Mouse (Mus musculus): Measurements from ENCODE around the gene Nt5c2. TPM values are rescaled to one million over a fixed set of nuclear protein-coding genes. Genes with fewer than 3 reads are reported as not detected.

The Nt5c2 gene
- total and polyA plus RNA-seq, 3 experiments, result 16.7 to 63.9 (median 58.2) TPM

DNA sequence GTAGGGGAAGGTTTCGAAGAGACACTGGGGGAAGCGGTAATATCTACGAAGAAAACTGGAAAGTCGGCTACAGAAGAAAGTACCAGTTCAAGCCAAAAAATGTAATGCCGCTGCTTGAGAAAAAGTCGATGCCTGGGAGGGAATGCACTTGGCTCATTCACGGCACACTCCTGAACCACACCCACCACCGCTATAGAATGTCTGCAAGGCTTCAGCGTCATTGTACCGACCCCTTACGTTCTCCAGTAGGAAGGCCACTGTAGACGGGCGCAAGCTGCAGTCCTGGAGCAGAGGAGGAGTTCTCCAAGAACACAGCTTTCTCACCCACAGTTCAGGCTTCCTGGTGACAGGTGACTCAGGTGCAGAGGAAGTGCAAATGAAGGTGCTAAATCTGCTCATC, 8.6 kb upstream of the Nt5c2 start:
- whole genome bisulfite sequencing, result 77% methylated on average over 13 of the region's 13 CpGs
- Histone ChIP-seq H3K4me3 (no peak overlapping the region), H3K36me3 (ENCODE audit: control insufficient read depth, insufficient read depth, low read length) (no peaks in the 10 kb centered on the region), H3K27me3 (ENCODE audit: control insufficient read depth, insufficient read depth, low read length) (no peaks in the 10 kb centered on the region), H3K79me2 (replicated peaks; ENCODE audit: control insufficient read depth, insufficient read depth, low read length) (no peaks in the 10 kb centered on the region), H3K4me1 (ENCODE audit: control insufficient read depth, insufficient read depth, low read length) (no peaks in the 10 kb centered on the region), H3K27ac (no peak overlapping the region), H3K9ac (ENCODE audit: low read depth, low read length) (no peak overlapping the region)
- TF ChIP-seq POLR2A (IDR thresholded peaks at IDR 0.05; ENCODE audit: insufficient read depth, low read depth, low read length) (no peak), EP300 (IDR thresholded peaks at IDR 0.05; ENCODE audit: insufficient read depth, low read depth, low read length) (no peak), CTCF (IDR thresholded peaks at IDR 0.05) (no peak)
- DNase-seq, result no peak
- intact Hi-C loops (cut with DNase I), result no loop called here

DNA sequence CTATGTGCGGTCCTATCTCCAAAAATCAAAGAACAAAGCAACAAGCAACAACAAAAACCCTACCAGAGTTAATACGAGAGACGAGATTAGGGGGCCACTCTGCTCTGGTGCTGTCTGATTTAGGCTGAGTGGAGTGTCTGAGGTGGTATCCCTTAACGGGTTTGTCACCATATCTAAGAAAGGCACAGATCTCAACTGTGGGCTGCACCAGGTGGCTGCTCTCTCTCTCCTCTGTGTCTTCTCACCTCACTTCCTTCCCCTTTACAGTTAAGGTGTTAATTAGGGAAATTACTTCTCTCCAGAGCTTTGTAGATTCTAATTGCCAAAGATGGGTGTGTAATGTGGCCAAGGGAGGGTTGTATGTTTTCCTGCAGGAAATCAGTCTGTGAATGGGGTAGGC, 7.8 kb upstream of the Nt5c2 start:
- Histone ChIP-seq H3K4me1 (ENCODE audit: control insufficient read depth, insufficient read depth, low read length) (no peaks in the 10 kb centered on the region), H3K4me3 (no peak overlapping the region), H3K27ac (no peak overlapping the region), H3K27me3 (ENCODE audit: control insufficient read depth, insufficient read depth, low read length) (no peaks in the 10 kb centered on the region), H3K79me2 (replicated peaks; ENCODE audit: control insufficient read depth, insufficient read depth, low read length) (no peaks in the 10 kb centered on the region), H3K36me3 (ENCODE audit: control insufficient read depth, insufficient read depth, low read length) (no peaks in the 10 kb centered on the region), H3K9ac (ENCODE audit: low read depth, low read length) (no peak overlapping the region)
- no peak for DNase-seq
- intact Hi-C loops (cut with DNase I), result no loop called here
- 74% methylated on average over 4 of the region's 4 CpGs for WGBS
- TF ChIP-seq EP300 (IDR thresholded peaks at IDR 0.05; ENCODE audit: insufficient read depth, low read depth, low read length) (no peak), CTCF (IDR thresholded peaks at IDR 0.05) (no peak), POLR2A (IDR thresholded peaks at IDR 0.05; ENCODE audit: insufficient read depth, low read depth, low read length) (no peak)

DNA sequence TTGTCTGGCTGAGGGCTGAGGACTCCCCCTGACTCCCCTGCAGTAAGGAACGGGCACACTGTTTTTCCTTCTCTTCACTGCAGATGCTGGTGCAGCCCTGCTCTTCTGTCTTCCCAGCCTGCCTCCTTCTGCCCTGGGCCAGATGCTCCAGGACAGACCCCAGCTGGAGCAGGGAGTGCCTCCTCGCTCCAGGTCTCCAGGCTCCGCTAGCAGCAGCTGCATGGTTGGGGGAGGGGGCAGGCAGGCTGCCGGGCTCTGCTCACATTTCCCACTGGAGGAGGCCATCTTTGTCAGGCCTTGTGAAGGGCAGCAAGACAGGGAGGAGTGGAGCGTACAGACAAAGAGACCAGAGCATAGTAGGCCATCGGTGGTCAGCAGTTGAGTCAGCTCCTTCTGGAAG, 4.4 kb upstream of the Nt5c2 start:
- H3K4me1 ChIP-seq (ENCODE audit: control insufficient read depth, insufficient read depth, low read length), result no peaks in the 10 kb centered on the region; the same call in 1 of the 2 replicates
- no peak overlapping the region for H3K9ac ChIP-seq (ENCODE audit: low read depth, low read length)
- peaks cover 15% of the 10 kb centered on the region for H3K27me3 ChIP-seq (ENCODE audit: control insufficient read depth, insufficient read depth, low read length)
- intact Hi-C loops (cut with DNase I), result no loop called here
- H3K79me2 ChIP-seq (replicated peaks; ENCODE audit: control insufficient read depth, insufficient read depth, low read length), result no peaks in the 10 kb centered on the region
- no peak for DNase-seq
- 27% methylated on average over 6 of the region's 6 CpGs for WGBS
- no peak overlapping the region for H3K27ac ChIP-seq
- no peak overlapping the region for H3K4me3 ChIP-seq
- no peaks in the 10 kb centered on the region for H3K36me3 ChIP-seq (ENCODE audit: control insufficient read depth, insufficient read depth, low read length)
- TF ChIP-seq EP300 (IDR thresholded peaks at IDR 0.05; ENCODE audit: insufficient read depth, low read depth, low read length) (no peak), CTCF (IDR thresholded peaks at IDR 0.05) (no peak), POLR2A (IDR thresholded peaks at IDR 0.05; ENCODE audit: insufficient read depth, low read depth, low read length) (no peak)

DNA sequence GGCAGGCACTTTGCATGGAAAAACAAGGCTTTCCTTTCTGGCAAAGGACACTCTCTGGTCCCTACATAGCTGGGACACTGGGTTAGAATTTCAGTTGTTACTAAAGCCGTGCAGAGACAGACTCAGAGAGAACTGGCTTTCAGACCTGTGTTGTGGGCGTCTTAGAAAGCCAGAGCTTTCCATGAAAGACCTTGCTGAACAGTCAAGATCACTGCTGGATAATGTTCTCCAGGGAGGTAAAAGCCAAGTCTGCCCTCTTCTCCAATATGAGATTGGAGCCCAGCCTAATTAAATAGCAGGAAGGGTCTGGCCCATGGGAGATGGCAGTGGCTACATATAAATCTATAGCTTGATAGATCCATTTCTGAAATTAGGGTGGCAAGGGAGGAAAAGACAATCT, 3.4 kb upstream of the Nt5c2 start:
- H3K4me1 ChIP-seq (ENCODE audit: control insufficient read depth, insufficient read depth, low read length), result no peaks in the 10 kb centered on the region; the same call in 1 of the 2 replicates
- WGBS, result 38% methylated on average over 2 of the region's 2 CpGs
- H3K4me3 ChIP-seq, result no peak overlapping the region
- DNase-seq, result no peak
- H3K27ac ChIP-seq, result no peak overlapping the region
- H3K36me3 ChIP-seq (ENCODE audit: control insufficient read depth, insufficient read depth, low read length), result no peaks in the 10 kb centered on the region
- H3K79me2 ChIP-seq (replicated peaks; ENCODE audit: control insufficient read depth, insufficient read depth, low read length), result no peaks in the 10 kb centered on the region
- no peak for TF ChIP-seq POLR2A (IDR thresholded peaks at IDR 0.05; ENCODE audit: insufficient read depth, low read depth, low read length)
- no peak for TF ChIP-seq EP300 (IDR thresholded peaks at IDR 0.05; ENCODE audit: insufficient read depth, low read depth, low read length)
- TF ChIP-seq CTCF (IDR thresholded peaks at IDR 0.05), result no peak
- intact Hi-C loops (cut with DNase I), result no loop called here
- H3K27me3 ChIP-seq (ENCODE audit: control insufficient read depth, insufficient read depth, low read length), result peaks cover 20% of the 10 kb centered on the region
- no peak overlapping the region for H3K9ac ChIP-seq (ENCODE audit: low read depth, low read length)

DNA sequence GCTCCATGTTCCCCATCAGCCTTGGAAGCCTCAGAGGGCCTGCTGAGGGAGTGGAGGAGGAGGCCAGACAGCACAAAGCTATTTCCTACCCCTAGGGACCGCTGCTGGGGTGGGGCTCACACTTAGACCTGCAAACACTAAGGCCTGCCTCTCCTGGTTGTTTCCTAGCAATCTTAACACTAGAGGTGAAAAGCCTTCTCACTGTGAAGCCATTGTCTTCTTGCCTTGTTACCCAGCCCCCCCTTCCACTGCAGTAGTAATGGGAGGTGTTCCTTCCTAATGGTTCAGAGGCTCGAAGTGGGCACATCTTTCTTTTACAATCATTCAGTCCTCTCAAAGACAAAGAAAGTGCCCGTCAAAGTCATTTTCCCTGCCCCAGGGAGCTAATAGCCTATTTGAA, 2.9 kb upstream of the Nt5c2 start:
- intact Hi-C loops (cut with DNase I), result no loop called here
- no peaks in the 10 kb centered on the region for H3K79me2 ChIP-seq (replicated peaks; ENCODE audit: control insufficient read depth, insufficient read depth, low read length)
- WGBS, result 14% methylated on average over 3 of the region's 3 CpGs
- no peaks in the 10 kb centered on the region for H3K36me3 ChIP-seq (ENCODE audit: control insufficient read depth, insufficient read depth, low read length)
- H3K4me3 ChIP-seq, result no peak overlapping the region
- H3K27ac ChIP-seq, result no peak overlapping the region
- no peak for TF ChIP-seq CTCF (IDR thresholded peaks at IDR 0.05)
- DNase-seq, result no peak
- H3K27me3 ChIP-seq (ENCODE audit: control insufficient read depth, insufficient read depth, low read length), result peaks cover 20% of the 10 kb centered on the region
- H3K4me1 ChIP-seq (ENCODE audit: control insufficient read depth, insufficient read depth, low read length), result no peaks in the 10 kb centered on the region; the same call in 1 of the 2 replicates
- no peak overlapping the region for H3K9ac ChIP-seq (ENCODE audit: low read depth, low read length)

DNA sequence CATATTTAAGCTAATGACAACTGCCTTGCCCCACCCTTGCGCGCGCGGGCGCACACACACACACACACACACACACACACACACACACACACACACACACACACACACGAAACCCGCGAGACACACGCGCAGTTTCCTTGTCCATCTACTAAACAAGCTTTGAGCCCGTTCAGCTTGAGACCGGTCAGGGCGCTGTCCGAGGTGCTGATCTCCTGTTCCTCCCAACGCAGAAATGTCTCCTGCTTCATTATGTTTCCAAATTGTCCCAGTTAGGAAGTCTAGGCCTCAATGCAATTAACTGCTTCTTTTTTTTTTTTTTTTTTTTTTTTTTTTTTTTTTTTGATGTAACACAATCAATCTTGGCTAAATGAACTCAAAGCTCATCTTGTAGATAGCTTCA, 1.5 kb upstream of the Nt5c2 start:
- intact Hi-C loops (cut with DNase I), result no loop called here
- no peak overlapping the region for H3K4me3 ChIP-seq
- no peak for TF ChIP-seq EP300 (IDR thresholded peaks at IDR 0.05; ENCODE audit: insufficient read depth, low read depth, low read length)
- TF ChIP-seq CTCF (IDR thresholded peaks at IDR 0.05), result no peak
- TF ChIP-seq POLR2A (IDR thresholded peaks at IDR 0.05; ENCODE audit: insufficient read depth, low read depth, low read length), result no peak
- no peaks in the 10 kb centered on the region for H3K36me3 ChIP-seq (ENCODE audit: control insufficient read depth, insufficient read depth, low read length)
- WGBS, result 2% methylated on average over 15 of the region's 15 CpGs
- H3K79me2 ChIP-seq (replicated peaks; ENCODE audit: control insufficient read depth, insufficient read depth, low read length), result no peaks in the 10 kb centered on the region
- peaks cover 20% of the 10 kb centered on the region for H3K27me3 ChIP-seq (ENCODE audit: control insufficient read depth, insufficient read depth, low read length)
- DNase-seq, result peak; percentile 57 to 82
- H3K27ac ChIP-seq, result no peak overlapping the region
- H3K4me1 ChIP-seq (ENCODE audit: control insufficient read depth, insufficient read depth, low read length), result no peaks in the 10 kb centered on the region; the same call in 1 of the 2 replicates
- no peak overlapping the region for H3K9ac ChIP-seq (ENCODE audit: low read depth, low read length)
